Mouse (Mus musculus) gastrocnemius, adult 8-10 months (tissue): ENCODE measurements around the gene Wfikkn2. TPM values are rescaled to one million over a fixed set of nuclear protein-coding genes. Genes with fewer than 3 reads are reported as not detected.
"Not testable (repeated sequence)": the region's sequence is repeated elsewhere in the genome, so short reads cannot be mapped to it uniquely, and the experiment has no call there.

Experiments
- DNase-seq, 2 experiments: peaks; one replicate each; pipeline ENCODE4 v3.0.0; 2022; ENCODE audit warnings: low spot score in 2 of 2
- total RNA-seq, 4 experiments: library from RNA; stranded (reverse); gene quantifications; 2 replicates each; pipeline ENCODE4 v1.2.4; 2022

Gene Wfikkn2
- 10 to 100 TPM; 12.1 to 16.7 (median 13.5) TPM for total RNA-seq

- DNase-seq: no peak
These were observed at the start of gene Wfikkn2 for GRCm38 (mm10) chr11:94245955-94246788. Gene Wfikkn2, minus strand, starts transcription at chr11:94246005.

- no peak for DNase-seq
These were observed 49.4 kb upstream of the Wfikkn2 start for GRCm38 (mm10) chr11:94294996-94295845.

- no peak for DNase-seq
These were observed 44.4 kb upstream of the Wfikkn2 start for GRCm38 (mm10) chr11:94290062-94290740.

GRCm38 (mm10) chr11:94287105-94287504 lies 41.3 kb upstream of the Wfikkn2 start:
- no peak for DNase-seq

- DNase-seq: no peak
These were observed 40.2 kb upstream of the Wfikkn2 start for GRCm38 (mm10) chr11:94285886-94286574.

- DNase-seq: no peak
These were observed 37.8 kb upstream of the Wfikkn2 start for GRCm38 (mm10) chr11:94283536-94284099.

DNA sequence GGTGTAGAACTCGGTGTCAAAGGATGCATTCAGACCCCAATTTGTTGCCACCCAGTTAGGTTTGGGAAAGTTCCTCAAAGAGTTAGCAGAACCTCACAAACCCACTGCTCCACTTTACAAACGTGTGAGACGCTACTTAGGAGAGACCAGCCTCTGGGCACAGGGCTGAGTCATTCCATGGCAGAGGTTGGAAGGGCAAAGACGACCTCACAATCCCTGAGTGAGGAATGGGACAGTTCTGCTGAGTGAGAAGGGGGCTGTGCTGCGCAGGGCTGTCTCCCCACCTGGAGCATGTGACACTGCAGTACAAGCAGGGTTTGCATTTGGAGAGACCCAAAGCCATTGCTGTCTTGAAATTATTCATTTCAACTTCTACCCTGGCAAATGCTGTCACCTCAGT lies 36.5 kb upstream of the Wfikkn2 start:
- DNase-seq: no peak

GRCm38 (mm10) chr11:94281199-94282181 lies 35.7 kb upstream of the Wfikkn2 start, which contains the start of gene Gm21885:
Gene Gm21885, plus strand, starts transcription at chr11:94281873.
- no peak for DNase-seq

- DNase-seq: peak; percentile 79 to 85
These were observed 31.1 kb upstream of the Wfikkn2 start for GRCm38 (mm10) chr11:94276869-94277337.

DNA sequence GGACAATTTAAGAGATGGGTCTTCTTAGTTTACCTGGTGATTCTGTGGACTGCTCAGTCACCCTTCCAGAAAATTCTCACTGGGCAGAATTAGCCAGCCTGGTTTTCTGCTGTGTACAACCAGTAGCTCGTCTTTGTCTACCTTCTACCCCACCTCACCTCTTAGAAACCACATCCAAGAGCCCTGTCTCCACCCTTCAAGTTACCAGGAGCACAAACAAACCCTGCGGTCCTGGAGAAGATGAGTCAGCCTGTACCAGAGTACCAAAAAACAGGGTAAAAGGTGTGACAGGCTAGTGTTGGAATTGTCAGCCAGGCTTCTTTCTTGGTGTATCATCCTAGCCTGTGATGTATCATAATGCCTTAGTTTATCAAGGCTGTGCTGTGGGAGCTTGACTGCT lies 29.9 kb upstream of the Wfikkn2 start:
- DNase-seq: no peak

GRCm38 (mm10) chr11:94275226-94275625 lies 29.4 kb upstream of the Wfikkn2 start:
- no peak for DNase-seq

DNA sequence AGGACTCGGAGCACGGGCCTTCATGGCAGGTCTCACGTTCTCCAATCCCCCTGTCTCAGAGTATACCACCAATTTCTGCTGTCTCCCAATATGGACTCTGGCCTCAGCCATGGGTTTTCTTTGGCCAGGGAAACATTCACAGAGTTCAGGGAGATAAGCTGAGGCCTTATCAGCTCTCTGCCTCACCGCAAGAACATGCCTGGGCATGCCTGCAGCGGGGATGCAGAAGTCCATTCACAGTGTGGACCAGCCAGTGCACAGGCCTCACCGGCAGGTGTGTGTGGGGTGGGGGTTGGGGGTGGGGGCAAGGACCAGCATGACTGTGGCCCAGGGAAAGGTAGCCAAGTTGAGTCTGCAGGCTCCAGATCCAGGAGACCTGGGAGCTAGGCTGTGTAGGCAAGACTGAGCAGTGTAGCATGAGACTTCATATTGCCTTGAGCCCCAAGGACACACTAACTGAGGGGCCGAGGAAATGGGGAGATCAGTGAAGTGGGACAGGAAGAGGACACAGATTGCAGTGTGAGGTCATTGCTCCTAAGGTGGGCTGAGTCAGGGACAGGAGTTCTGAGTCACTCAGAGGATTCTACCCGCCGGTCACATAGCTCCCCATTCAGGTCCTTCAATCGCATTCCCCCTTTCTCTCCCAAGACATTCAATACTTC lies 28.5 kb upstream of the Wfikkn2 start:
- DNase-seq: no peak

GRCm38 (mm10) chr11:94272960-94273927 lies 27.4 kb upstream of the Wfikkn2 start:
- no peak for DNase-seq

GRCm38 (mm10) chr11:94271015-94271414 lies 25.2 kb upstream of the Wfikkn2 start:
- DNase-seq: no peak

GRCm38 (mm10) chr11:94269906-94270305 lies 24.1 kb upstream of the Wfikkn2 start:
- no peak for DNase-seq

DNA sequence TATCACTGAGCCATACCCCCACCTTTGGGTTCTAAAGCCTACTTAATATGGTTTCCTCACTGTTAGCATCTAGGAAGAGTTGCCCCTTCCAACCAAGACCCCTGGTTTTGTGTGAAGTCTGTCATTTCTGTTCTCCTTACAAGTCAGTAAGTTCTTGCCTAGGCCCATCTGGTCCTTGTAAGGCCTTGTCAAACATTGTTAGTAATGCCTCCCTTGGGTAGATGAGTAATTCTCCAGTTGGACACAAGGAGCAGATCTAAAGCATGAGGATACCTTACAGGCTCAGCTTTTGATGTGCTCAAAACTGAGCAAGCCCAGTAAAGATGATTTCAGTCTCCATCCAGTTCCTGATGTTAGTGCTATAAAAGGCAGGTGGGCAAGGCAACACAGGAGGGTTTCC lies 23.0 kb upstream of the Wfikkn2 start:
- DNase-seq: no peak

GRCm38 (mm10) chr11:94266155-94266554 lies 20.4 kb upstream of the Wfikkn2 start:
- DNase-seq: not testable (repeated sequence)
